Comparison of ENCODE assay signal across 8 mouse cellular contexts in the genomic region with DNA sequence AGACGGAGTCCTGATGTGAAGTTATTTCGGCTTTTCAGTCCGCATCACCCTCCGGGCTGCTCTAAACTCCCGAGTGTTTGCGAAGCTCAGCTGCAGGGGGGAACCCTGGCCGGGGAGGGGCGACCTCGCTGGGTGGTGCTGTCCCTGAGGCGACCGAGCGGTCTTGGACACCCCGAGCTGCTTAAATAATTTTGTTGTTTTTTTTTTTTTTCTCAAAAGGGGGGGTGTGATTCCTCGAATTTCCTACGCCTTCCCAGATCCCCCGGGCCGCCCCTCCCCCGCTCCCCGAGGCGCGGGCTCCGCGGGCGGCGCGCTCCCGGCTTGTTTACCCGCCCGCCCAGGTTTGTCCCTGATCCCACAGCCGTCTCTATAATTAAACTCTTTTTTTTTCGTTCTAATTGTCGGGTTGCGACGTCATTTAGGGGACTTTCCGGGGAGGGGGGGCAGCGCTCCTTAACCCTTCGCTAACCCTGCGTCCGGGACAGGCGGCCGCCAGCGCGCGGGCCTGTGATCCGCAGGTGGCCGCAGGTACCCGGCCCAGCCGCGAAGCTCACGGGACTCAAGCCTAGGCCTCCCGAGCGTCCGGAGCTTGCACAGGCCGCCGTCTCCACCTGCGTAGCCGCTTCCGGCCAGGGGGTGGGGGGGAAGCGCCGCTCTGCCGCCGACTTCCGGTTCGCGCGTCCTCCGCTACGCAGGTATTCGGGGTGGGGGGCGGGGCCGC. TPM values are rescaled to one million over a fixed set of nuclear protein-coding genes. Genes with fewer than 3 reads are reported as not detected.
DNase-seq lines count a peak whose midpoint lies in the region; ATAC-seq lines count a peak whose summit lies in the region.

No protein-coding gene starts in this region.

- DNase-seq in 416B (ENCODE audit: low read depth), result peak; percentile 84
- peak; percentile 91 for DNase-seq in adrenal gland, postnatal 10 days
- DNase-seq in heart, adult 8-10 months (ENCODE audit: low spot score), result peak; percentile 66
- DNase-seq in kidney, adult 8-10 months, result peak; percentile 84 to 85
- DNase-seq in liver, embryonic 13.5 days, result peak; percentile 74
- DNase-seq in natural killer cell, adult 2 months (ENCODE audit: low spot score in 2 of 2), result peak; percentile 90 to 93

- H3K9ac ChIP-seq in embryonic facial prominence, embryonic 13.5 days, result peak overlapping the region; percentile 79
- H3K9ac ChIP-seq in liver, embryonic 13.5 days, result peak overlapping the region; percentile 92
- H3K9ac ChIP-seq in stomach, embryonic 15.5 days, result peak overlapping the region; percentile 72

- WGBS in embryonic facial prominence, embryonic 13.5 days, result under 1% methylated on average over 70 of the region's 71 CpGs
- under 1% methylated on average over 71 of the region's 71 CpGs for WGBS in liver, embryonic 13.5 days (ENCODE audit: insufficient replicate concordance)
- whole genome bisulfite sequencing in stomach, embryonic 15.5 days, result under 1% methylated on average over 62 of the region's 71 CpGs

- peaks cover 9% of the 10 kb centered on the region for H3K36me3 ChIP-seq in embryonic facial prominence, embryonic 13.5 days
- peaks cover 10% of the 10 kb centered on the region for H3K36me3 ChIP-seq in liver, embryonic 13.5 days
- H3K36me3 ChIP-seq in stomach, embryonic 15.5 days, result 0 out of 2 replicates have a peak, but pooled peaks cover under 1% of the 10 kb centered on the region

- no peaks in the 10 kb centered on the region for H3K9me3 ChIP-seq in embryonic facial prominence, embryonic 13.5 days
- H3K9me3 ChIP-seq in liver, embryonic 13.5 days (replicated peaks), result no peaks in the 10 kb centered on the region
- no peaks in the 10 kb centered on the region for H3K9me3 ChIP-seq in stomach, embryonic 15.5 days

- H3K4me2 ChIP-seq in embryonic facial prominence, embryonic 13.5 days, result peak overlapping the region; percentile 90
- H3K4me2 ChIP-seq in liver, embryonic 13.5 days, result peak overlapping the region; percentile 98
- peak overlapping the region; percentile 91 for H3K4me2 ChIP-seq in stomach, embryonic 15.5 days

- no peaks in the 10 kb centered on the region for H3K27me3 ChIP-seq in embryonic facial prominence, embryonic 13.5 days
- no peaks in the 10 kb centered on the region for H3K27me3 ChIP-seq in liver, embryonic 13.5 days
- no peaks in the 10 kb centered on the region for H3K27me3 ChIP-seq in stomach, embryonic 15.5 days (replicated peaks)

- H3K27ac ChIP-seq in embryonic facial prominence, embryonic 13.5 days, result peak overlapping the region; percentile 99
- H3K27ac ChIP-seq in liver, embryonic 13.5 days, result peak overlapping the region; percentile 97
- peak overlapping the region; percentile 99 for H3K27ac ChIP-seq in stomach, embryonic 15.5 days

- peak; percentile 43 for ATAC-seq in embryonic facial prominence, embryonic 13.5 days (ENCODE audit: insufficient number of reproducible peaks, insufficient read depth, low FRiP score, low TSS enrichment, low read depth)
- ATAC-seq in liver, embryonic 13.5 days (ENCODE audit: low read depth), result peak; percentile 73
- peak; percentile 64 for ATAC-seq in stomach, embryonic 15.5 days (ENCODE audit: insufficient read depth, low FRiP score, low read depth)

- H3K4me3 ChIP-seq in embryonic facial prominence, embryonic 13.5 days, result peak overlapping the region; percentile 90
- H3K4me3 ChIP-seq in liver, embryonic 13.5 days (replicated peaks), result peak overlapping the region; percentile 82
- H3K4me3 ChIP-seq in stomach, embryonic 15.5 days (replicated peaks), result peak overlapping the region; percentile 83

- H3K4me1 ChIP-seq in embryonic facial prominence, embryonic 13.5 days, result peaks cover 21% of the 10 kb centered on the region
- H3K4me1 ChIP-seq in liver, embryonic 13.5 days (replicated peaks), result peaks cover 66% of the 10 kb centered on the region
- H3K4me1 ChIP-seq in stomach, embryonic 15.5 days, result peaks cover 9% of the 10 kb centered on the region

RNA-seq across cellular contexts. Expression of a gene that starts 2.5 kb away (rescaled TPM):
- total RNA-seq in adrenal gland, postnatal 10 days (2021), result 100 to 1,000 TPM; 190 to 228 TPM
- 149 and 151 TPM in 2 replicates for polyA plus RNA-seq in embryonic facial prominence, embryonic 13.5 days (2015; fragmentation: Nextera tagmentation; extraction: Ambion mirVana)
- 100 to 1,000 TPM in 1 of 4 experiments, 10 to 100 TPM in 3; 65.0 to 103 (median 80.0) TPM for total RNA-seq in heart, adult 8-10 months (2022)
- 18.3 and 20.7 TPM in 2 replicates for polyA plus RNA-seq in liver, embryonic 13.5 days (2015; fragmentation: Nextera tagmentation; extraction: Ambion mirVana)
- polyA plus RNA-seq in stomach, embryonic 15.5 days (2015; fragmentation: Nextera tagmentation; extraction: Ambion mirVana), result 142 and 146 TPM in 2 replicates

Comparison
In these comparisons a context has a peak if more than half of its experiments do, and no peak if none do; other contexts are left out.
1. Peak in every context shown above with its lines: DNase-seq, ATAC-seq, H3K4me3 ChIP-seq and H3K27ac ChIP-seq.